Mouse (Mus musculus) kidney, postnatal 14 days (tissue): ENCODE results near the gene Dchs2.

Experiments used
- DNase-seq: peaks from one replicate; pipeline ENCODE4 v3.0.0; 2022; ENCODE audit warnings: mixed read lengths

Dchs2 gene

GRCm38 (mm10) chr3:83156165-83156564 is 28.4 kb downstream of the Dchs2 start:
- no peak for DNase-seq

DNA sequence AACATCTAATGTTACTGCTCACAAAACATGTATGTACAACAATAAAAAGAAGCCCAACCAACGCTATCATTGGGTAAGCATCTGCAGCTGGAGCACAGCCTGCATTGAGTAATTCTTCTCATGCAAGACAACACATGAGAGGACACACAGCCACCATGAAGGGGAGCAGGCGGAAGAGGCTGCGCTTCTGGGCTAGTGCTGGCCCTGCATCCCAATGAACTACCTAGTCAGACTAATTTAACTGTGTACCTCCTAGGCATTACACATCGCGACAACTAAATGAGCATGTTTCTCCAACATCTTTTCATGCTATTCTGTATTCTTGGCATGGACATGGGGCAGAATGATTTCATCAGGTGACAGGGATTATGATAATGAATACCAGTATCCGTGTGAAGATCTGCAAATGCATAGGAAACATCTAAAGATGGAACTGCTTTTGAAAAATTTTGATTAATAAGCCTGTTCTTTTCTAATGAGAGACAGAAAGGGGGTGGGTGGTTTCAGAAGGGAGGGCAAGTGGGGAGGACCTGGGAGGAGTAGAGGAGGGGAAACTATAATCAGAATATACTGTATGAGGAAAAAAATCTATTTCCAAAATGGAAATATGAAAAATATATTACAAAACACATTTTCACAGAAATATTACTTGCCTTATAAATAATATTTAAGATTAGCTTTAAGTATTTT is 33.9 kb downstream of the Dchs2 start:
- DNase-seq, result no peak

DNA sequence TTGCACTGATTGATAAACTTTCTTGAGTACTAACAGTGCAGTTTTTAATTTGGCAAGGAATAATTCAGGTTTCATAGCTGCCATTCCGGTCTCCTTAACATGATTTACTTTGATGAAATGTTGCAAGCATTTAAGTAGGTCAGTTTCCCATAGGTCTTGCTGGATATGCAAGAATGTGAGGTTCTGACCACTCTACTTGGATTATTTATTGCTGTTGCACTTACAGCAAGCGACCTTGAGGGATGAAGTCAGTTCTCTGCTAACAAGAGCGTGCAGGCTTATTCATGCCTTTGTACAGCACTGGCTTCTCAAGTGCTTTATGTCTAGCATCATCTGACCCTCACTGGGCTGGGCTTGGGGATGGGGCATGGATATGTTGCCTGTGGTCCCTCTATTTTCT is 35.9 kb downstream of the Dchs2 start:
- DNase-seq, result no peak

- DNase-seq, result no peak
Measured at GRCm38 (mm10) chr3:83185527-83185926, 57.8 kb downstream of the Dchs2 start.

- DNase-seq, result no peak
Measured at GRCm38 (mm10) chr3:83191271-83191670, 63.5 kb downstream of the Dchs2 start.

GRCm38 (mm10) chr3:83192401-83192800 is 64.7 kb downstream of the Dchs2 start:
- no peak for DNase-seq

- DNase-seq, result no peak
Measured at GRCm38 (mm10) chr3:83194911-83195310, 67.2 kb downstream of the Dchs2 start.

DNA sequence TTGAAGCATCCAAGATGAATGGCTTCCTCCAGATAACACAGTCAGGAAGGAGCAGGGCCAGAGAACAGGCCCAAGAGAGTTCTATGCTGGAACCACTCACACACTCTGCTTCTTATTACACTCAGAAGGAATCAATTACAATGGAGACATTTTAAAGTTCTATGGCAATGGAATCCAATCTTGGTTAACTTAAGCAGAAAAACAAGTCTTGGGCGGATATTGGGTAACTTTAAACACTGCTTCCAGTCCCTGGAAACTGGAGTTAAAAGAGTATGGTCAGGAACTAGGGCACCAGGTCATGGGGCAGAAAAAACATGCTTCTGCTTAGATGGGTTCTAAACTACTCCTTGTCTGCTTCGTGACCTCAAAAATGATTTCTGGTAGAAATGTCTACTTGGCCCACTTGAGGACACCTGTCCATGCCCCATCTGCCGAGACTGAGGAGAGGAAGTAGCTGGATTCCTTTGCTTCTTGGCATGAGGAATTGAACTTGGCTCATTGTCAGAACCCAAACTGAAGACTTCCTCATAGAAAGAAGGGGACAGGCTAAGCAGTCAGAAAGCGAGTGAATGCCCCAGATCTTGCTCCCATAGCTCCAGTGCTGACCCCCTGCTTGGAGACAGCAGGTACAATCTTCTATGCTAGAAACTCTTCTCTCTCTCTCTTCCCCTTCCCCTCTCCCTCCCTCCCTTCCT is 73.7 kb downstream of the Dchs2 start:
- DNase-seq, result no peak

GRCm38 (mm10) chr3:83205073-83205668 is 77.4 kb downstream of the Dchs2 start:
- no peak for DNase-seq

- DNase-seq, result peak; percentile 30
Measured at GRCm38 (mm10) chr3:83209646-83210045, 81.9 kb downstream of the Dchs2 start.

DNA sequence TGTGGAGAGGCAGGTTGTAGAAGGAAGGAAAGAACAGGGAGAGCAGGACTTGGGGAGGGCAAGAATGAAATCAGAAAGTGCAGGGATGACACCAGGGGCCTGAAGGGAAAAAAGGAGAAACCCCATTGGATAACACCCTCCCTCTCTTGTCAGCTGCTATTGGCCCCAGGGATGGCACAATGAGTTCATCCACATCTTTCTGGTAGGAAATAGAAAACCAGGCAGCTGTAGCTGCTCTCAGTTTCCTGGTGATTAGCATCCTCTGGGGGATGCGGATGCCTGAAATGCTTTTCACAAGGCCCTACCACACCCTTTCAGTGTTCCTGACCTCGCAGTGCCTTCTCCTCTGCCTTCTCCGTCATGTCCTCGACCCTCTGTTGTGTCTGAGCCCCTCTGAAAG is 82.5 kb downstream of the Dchs2 start:
- no peak for DNase-seq

- DNase-seq, result no peak
Measured at GRCm38 (mm10) chr3:83211939-83212338, 84.2 kb downstream of the Dchs2 start.

GRCm38 (mm10) chr3:83212578-83212977 is 84.8 kb downstream of the Dchs2 start:
- no peak for DNase-seq

- no peak for DNase-seq
Measured at GRCm38 (mm10) chr3:83218059-83218458, 90.3 kb downstream of the Dchs2 start.

DNA sequence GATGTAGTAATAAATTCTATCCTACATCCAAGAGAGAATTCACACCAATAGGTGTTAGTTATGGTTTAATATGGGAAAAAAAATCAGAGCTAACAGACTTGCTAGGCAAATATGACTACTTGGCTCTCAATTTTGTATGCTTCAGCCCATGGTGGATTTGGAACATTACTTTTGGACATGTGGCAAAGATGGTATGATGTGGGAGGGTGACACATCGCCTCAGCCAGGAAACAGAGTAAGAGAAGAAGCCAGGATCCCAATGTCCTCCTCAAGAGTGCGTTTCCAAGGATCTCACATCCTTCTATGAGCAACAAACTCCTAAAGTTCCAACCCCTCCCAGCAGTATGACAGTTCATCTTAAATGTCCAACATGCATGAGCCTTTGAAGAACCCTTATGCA is 92.4 kb downstream of the Dchs2 start:
- DNase-seq, result no peak

DNA sequence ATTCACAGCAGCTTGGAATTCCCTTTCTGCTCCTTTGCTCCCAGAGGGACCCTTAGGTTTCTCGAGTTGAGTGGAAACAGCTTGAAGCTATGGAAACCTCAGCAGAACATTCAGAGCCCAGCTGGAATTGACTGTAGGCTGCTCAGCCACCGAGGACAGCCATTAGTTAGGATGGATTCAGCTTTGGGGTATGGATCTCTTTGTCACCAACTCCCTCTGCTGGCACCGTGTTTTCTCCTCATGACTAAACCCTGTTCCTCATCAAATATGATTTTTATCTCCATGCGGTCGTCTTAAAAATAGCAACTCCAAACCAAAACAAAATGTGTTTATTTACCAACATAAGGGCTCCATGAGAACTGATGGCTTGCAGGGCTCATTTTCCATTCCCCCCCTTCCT is 94.4 kb downstream of the Dchs2 start:
- DNase-seq, result peak; percentile 36

DNA sequence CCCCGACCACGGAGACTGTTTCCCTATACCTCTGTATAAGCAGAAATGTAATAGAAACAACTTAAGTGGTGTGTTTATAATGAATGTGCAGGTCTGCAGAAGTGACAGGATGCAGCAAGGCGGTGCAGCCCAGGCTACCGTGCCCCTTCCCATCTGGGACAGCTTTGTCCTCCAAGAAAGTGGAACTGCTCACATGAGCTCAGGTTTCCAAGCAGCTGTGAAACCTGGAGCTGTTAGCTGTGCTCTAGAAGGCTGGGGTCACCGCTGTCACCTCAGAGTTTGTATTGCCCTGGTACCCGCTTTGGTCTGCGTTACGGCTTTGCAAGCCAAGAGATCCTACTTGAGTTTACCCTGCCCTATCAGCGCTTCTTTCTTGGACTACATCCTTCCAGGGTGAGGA is 100.6 kb downstream of the Dchs2 start:
- DNase-seq, result no peak

DNA sequence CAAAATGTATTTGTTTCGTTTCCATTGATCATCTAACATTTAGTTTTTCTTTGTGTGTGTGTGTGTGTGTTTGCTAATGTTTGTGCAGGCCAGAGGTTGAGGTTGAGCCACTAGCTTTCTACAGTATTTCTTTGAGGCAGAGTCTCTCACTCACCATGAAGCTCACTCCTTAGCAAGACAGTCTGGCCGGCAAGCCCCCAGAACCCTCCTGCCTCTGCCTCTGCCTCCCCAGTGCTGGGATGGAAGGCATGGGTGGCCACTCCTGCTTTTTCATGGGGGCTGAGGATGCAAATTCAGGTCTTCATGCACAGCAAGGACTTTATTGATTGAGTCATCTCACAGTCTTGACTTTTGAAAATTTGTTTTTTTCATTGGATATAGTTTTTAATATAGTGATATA is 102.6 kb downstream of the Dchs2 start:
- no peak for DNase-seq

GRCm38 (mm10) chr3:83234457-83234856 is 106.7 kb downstream of the Dchs2 start:
- DNase-seq, result no peak

- DNase-seq, result no peak
Measured at GRCm38 (mm10) chr3:83235061-83235460, 107.3 kb downstream of the Dchs2 start.

- no peak for DNase-seq
Measured at GRCm38 (mm10) chr3:83246536-83246935, 118.8 kb downstream of the Dchs2 start.

DNA sequence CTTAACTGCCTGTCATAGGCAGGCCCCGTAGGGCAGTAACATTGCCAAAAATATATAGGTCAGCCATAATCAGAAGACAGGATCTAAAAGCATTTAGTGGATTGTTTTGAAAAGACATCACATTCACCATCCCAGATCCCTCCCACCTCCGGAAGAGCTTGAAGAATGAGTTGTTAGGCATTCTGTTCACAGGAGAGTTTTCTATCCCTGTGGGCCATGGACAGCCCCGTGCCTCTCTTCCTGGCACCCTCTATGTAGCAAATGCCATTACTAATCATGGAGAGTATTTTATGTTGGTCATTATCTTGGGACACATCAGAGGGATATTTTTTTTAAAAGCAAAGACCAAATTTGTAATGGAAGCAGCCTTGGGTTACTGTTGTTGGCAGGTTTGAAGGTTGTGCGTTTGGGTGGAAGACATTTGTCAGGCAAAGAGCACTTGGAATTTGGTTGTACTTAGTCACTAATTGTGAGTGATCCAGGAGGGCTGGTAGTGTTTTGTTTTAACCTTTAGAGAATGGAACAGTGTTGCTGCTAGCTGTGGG is 122.3 kb downstream of the Dchs2 start:
- DNase-seq, result no peak

- no peak for DNase-seq
Measured at GRCm38 (mm10) chr3:83251899-83252298, 124.2 kb downstream of the Dchs2 start.

- DNase-seq, result no peak
Measured at GRCm38 (mm10) chr3:83259421-83259820, 131.7 kb downstream of the Dchs2 start.
